Mouse (Mus musculus) heart, adult 11 months (tissue): ENCODE data around the gene Dnah11.
A peak's percentile ranks its signal among the peaks of the same experiment; 100 is the strongest.

ENCODE experiments used
- DNase-seq: peaks from one replicate; pipeline ENCODE4 v3.0.0; 2022

The Dnah11 gene

DNA sequence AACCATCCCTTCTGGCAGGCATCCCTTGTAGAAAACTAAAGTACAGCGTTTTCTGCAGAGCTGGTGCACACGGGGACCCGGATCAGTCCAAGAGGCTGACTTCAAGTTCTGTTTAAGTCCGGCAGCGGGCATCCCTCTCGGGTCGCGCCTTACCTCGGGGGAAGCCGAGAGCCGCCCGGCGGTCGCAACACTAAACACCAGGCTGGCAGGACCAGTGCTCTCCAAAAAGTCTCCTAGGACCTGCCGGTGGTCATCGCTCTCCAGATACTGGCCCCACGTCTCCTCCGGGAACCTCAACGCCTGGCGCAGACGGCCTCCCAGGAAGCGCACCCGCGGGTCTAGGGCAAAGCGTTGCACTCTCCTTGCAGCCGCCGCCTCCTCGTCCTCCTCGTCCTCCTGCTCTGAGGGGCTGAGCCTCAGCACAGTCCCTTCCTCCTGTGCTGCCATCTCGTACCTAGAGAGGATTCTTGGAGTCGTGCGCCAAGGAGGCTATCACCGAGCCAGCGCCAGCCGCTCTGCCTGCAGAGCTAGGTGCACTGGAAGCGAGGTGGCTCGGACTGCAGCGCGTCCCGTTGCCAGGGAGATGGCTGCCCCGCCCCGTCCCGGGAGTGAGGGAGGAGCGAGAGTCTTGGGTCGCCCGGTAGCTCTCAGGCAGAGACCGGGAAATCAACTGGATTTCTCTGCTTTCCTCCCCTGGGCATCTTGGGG lies at the start of gene Dnah11:
Gene Dnah11, minus strand, starts transcription at position 658 of the 708 bp plus-strand sequence.
- DNase-seq = peak; percentile 92

DNA sequence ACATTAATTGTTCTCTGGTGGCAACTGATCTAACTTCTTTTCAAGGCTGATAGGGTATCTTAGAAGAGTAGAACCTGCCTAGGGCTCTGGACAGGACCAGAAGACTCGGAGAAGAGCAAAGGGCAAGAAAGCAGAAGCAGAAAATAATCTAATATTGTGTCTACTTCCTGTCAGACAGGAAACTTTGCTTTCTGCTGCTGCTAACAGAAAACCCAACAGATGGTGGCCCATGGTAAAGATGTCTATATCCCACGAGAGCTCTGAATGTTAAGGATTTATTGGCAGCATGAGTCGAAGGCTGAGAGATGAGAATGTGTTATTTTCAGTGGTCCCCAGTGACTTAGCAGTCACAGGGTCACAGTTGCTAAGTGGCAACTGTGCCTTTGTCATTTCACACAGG lies 22.3 kb upstream of the Dnah11 start:
- no peak for DNase-seq

DNA sequence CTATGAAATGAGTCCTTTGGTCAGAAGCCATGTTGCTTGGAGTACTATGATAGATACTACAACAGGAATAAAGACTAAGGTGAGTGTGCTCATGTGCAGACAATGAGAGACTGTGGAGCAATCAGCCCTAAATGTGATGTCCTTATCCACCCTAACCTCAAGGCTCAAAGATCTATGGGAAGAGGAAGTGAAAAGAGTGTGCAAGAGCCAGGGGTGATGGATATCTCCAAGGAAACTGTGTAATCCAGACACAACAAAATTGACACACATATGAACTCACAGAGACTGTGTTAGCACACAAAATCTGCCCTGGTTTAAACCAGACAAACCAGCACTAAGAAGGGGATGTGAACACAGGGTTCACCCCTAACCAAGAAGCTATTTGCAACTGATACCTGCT lies 21.2 kb upstream of the Dnah11 start:
- no peak for DNase-seq

DNA sequence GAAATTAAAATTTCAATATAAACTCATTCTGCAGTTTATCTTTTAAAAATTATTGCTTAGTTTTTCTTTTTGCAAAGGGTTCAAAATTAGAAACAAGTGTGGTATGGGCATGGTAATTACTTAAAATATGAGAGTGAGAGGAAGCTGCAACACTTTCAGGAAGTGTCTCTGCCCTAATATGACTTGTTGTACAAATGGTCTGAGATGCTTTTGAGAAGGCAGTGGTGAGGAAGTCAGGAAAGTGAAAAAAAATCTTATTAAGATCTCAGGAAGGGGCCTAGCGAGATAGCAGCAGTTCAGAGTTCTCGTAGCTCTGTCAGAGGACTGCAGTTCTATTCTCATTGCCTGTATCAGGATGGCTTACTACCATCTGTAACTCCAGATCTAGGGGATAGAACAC lies 13.3 kb upstream of the Dnah11 start:
- no peak for DNase-seq

DNA sequence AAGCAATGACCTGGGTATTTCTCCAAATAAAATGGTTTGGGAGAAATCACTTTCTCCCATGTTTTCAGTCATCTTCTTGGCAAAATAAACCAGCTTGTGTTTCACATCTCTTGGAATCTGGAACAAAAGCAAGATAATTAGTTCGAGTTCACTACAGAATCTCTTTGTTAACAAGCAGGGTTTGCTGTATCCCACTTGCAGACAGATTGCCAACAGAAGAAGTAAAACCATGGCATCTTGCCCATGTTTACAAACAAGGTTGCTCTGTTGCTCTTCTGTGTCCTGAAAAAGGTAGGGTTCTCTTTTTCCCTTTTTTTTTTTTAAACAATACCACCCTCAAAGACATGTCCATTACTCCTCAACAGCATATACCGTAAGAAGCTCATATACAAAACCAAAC lies 2.3 kb downstream of the Dnah11 start:
- DNase-seq = no peak

DNA sequence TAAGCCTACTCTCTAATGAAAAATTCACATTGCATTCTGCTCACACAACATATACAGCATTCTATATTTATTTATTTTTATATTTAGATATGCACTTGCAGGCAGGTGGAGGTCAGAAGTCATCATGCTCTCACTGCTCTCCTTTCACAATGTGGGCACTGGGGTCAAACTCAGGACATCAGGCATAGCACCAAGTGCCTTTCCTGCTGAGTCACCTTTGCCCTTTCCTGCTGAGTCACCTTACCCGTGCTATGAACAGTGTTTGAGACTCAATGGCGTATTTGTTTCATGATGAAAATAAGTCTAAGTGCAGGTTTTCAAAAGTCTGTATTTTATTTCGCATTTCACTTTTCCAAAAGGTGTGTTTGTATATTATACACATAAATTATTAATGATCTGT lies 9.3 kb downstream of the Dnah11 start:
- no peak for DNase-seq

DNA sequence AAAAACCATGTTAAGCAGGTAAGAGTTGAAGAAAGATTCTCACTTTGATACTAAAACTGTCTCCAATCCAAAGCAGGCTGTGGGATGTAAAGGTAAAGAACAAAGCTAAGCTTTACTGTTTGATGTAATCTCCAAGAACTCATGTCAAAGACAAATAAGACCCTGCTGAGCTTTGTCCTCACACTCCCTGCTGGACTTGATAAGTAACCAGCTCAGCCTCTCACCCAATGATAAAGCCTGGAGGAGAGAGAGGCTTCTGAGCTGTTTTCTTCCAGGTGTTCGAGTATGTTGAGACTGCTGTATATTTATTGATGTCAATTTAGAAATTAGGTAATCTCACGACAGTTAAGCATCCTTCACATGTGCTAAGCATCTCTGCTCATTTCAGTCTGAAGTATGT lies 11.2 kb downstream of the Dnah11 start:
- DNase-seq = no peak

DNA sequence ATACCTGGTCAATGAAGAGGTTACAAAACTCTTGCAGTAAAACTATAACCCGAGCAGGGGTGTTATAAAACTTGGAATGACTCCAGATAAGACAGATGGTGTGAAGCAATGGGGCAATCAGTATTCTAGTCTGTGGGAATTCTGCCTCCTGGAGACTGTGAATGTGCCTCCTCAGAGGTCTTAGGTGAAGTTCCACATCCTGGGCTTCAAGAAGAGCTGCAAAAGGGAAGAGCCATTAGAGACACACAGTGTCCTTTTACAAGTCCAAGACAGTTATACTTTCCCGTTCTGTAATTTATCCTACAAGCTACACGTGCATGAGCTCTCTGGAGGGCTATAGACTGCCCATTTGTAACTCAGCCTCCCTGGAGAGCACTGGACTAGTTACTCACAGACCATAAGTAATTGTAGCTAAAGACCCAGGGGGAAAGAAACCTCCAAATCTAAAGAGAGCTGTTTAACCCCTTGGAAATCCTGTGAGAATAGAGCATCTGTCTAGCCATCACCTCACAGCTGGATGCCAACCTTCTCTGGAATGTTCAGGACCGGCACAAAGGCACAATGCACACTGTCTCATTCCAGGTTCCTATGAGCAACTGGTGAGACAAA lies 11.9 kb downstream of the Dnah11 start:
- no peak for DNase-seq

DNA sequence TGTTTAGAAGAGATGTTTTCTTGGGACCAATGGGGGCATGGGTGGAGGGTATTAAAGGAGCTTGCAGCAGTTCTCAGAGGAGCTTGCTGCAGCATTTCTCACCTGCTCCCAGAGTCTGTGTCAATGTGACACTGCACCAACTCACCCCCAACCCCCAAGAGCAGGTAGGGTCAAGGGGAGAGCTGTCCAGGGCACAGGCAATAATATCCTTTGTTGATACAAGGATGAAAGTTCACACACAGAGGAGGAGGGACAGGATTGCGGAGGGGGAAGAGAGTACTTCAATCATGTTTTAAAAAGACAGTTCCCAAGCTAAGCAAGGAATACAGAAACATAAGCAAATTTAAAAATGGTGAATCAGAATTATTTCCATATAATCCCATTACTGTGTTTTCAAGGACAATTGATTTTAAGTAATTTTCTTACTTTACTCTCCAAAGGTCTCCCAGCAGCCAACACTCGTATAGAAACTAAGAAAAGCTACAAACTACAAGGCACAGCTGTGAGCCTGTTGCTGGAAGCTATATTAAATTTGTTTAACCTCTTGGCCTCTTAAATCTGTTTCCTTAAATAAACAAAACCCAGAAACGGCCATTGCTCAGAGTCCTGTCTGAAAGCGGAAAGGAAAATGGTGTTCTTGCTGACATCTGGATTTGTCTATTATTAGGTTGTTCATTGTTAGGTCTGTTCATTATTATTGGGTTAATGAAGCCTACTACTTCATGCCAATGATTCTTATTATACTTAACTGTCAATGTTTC lies 12.5 kb downstream of the Dnah11 start:
- no peak for DNase-seq

DNA sequence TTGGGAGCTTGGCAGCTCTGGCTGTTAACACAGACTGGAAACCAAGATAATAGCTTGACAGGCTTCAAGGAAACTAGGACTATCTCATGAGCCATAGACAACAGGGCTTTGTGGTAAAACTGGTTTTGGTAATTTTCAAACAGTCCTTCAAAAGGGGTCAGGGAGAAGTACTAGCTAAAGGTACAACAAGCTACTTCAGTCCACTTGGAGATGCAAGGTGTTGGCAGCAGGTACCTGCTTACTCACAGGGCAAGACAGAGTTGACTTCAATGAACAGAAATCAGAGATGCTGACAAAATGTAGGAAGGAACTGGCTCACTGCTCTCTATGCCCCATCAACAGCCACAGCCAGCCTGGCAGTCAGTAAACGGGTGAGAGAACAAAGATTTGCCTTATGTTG lies 14.1 kb downstream of the Dnah11 start:
- no peak for DNase-seq

DNA sequence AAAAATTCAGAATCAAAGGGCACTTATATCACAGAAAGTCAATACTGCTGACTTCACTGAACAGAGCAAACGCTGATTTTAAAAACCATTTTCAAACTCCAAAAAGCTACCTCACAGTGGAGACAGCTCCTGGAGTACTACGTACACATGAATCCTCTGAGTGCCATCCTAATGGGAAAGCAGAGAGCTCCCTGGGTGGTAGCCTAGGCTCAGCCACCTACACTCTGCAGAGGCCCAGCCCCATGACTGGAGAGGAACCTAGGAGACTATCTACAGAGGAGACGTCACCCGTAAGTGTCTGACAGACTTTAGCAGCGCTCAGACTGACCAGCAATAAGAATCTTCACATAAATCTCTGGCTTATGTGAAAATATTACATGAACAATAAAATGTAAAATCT lies 21.1 kb downstream of the Dnah11 start:
- peak; percentile 51 for DNase-seq

DNA sequence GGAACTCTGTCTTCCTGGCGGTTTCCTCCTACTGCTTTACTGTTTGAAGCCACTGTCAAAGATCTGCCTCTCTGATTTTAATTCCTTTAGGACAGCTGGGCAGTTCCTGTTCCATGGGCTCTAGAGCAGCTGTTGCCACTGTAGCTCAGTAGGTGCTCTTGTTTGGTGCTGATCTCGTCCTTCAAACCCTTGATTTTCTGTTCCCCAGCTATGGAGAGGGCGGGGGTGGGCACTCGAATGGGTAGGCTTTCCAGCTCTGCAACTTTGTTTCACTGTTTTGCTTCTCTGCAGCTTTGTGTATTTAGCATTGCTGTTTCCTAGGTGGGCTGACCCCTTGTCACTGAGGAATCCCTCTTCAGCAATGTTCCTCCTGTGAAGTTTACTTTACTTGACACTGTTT lies 34.1 kb downstream of the Dnah11 start:
- DNase-seq = peak; percentile 27

DNA sequence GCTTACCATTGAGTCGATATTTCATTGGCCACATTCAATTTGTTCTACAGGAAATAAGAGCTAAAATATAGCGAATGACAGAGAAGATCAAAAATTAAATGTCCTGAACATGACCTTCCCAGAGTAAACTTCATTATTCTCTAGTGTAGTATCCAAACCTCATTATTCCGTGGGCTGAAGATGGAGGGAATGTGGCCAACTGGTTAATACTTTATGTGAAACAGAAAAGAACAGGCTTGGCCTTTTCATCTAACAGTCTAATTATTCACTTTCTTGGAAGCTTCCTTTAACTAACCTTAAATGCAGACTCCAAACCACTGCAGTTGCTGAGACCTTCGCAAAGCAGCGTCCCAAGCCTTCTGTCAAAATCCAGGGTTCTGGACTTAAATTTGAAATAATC lies 41.9 kb downstream of the Dnah11 start:
- no peak for DNase-seq

DNA sequence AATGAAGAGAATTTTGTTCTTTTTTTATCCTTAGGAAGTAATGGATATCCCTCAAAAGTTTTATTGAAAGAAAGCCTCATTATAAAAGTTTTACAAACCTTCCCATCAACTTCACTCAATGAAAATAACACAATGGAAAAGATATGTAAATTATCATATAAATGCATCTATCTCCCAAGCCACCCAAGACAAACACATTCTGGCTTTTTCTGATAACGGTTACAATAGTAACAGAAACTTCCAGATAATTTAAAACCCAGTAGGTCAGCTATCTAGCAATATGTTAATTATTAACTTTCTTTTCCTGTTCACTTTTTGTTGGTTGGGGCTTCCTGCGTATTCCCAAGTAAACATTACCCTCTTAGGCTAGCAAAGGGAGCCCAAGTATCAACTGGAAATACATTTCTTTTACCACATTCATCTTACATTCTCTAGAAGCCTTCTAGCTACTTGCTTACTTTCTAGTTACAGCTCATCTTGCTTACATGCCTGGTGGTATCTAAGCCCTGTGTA lies 51.3 kb downstream of the Dnah11 start:
- no peak for DNase-seq

DNA sequence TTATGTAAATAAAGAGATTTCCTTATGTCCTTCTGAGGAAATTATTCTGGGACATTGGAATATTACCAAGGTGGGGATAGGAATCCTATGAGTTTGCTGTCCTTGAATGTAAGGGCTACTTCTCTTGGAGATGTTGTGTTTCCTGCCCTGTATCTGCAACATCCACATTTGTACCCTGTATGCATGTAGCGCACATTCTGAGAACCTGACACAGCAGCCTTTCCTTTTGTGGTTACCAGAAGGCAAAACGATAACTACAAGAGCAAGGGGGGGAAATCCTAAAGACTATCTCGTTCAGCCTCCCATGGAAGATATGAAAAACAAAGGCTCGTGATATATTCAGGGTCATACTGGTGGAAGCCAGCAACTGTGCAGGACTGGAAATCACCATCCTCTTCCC lies 70.7 kb downstream of the Dnah11 start:
- no peak for DNase-seq

DNA sequence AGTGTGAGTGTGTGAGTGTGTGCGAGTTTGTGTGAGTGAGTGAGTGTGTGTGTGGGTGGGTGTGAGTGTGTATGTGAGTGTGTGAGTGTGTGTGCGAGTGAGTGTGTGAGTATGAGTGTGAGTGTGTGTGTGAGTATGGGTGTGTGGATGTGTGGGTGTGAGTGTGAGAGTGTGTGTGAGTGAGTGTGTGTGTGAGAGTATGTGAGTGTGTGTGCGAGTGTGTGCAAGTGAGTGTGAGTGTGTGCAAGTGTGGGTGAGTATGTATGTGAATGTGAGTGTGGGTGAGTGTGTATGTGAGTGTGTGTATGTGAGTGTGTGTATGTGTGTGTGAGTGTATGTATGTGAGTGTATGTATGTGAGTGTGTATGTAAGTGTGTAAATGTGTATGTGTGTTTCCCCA lies 79.2 kb downstream of the Dnah11 start:
- DNase-seq = no peak

DNA sequence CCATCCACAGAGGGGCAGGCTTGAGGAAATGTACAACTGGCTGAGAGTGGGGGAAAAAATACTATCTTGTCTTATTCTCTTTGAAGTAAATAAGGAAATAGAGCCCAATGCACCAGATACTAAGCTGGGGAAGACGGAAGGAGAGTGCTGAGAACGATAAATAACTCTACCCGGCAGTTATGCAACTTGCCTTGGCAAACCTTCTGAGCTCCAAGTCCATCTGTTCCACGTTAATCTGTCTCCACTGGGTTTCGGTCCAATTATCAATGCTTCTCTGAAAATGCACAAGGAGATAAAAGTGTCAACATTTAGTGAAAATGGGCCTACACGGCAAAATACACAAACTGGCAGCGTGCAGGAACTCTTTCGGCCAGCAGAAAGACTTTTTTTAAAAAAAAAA lies 86.2 kb downstream of the Dnah11 start:
- DNase-seq = peak; percentile 93

DNA sequence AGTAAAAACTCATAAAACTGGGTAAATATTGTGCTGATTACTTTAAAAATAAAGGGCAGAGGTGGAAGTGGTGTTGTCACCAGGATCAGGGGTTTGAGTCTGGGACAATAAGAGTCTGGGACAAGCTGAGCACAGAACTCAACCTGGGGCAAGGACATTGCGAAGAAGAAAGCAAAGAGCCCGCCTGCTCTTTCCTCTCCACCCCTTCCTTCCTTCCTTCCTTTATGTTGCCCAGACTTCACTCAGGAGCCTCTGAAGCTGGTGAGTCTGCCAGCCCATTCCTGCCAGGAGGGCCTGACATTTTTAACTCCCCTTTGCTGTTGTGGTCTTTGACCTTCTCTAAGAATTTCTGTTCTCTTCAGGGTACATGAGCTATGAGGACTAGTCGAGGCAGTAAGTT lies 86.9 kb downstream of the Dnah11 start:
- no peak for DNase-seq

DNA sequence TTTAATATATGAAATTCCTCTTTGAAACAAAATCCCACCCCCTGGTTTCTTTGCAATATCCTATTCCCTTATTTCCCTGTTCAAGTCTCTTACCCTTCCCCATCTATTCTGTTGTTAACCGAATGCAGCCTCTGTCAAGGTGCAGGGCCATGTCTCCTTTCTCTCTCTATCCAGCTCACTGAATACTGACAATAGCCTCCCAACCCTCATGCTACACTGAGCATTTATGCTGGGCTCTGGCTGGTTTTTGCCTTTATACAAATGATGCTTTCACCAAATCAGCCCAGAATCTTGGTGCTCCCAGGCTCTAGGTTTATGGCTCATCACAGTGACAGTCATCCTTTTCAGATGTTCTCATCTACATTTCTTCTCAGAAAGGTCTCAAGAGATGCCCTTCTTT lies 91.1 kb downstream of the Dnah11 start:
- DNase-seq = no peak

DNA sequence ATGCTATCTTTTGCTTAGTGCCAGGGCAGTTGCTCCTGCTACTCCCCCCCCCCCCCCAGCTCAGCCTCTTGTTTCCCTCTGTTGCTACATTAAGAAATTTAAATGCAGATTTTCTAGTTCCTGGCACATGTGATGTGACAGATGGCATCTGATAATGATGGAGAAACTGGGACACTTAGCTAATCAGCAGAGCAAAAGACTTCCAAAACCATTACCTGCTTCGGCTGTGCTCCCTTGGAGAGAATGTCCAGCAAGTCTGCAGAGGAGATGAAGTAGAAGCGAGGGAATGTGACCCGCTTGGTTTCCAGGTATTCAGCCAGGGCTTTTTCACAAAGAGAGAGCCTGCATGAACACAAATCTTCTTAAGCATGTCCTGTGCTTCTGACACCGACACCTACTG lies 94.3 kb downstream of the Dnah11 start:
- DNase-seq = no peak

DNA sequence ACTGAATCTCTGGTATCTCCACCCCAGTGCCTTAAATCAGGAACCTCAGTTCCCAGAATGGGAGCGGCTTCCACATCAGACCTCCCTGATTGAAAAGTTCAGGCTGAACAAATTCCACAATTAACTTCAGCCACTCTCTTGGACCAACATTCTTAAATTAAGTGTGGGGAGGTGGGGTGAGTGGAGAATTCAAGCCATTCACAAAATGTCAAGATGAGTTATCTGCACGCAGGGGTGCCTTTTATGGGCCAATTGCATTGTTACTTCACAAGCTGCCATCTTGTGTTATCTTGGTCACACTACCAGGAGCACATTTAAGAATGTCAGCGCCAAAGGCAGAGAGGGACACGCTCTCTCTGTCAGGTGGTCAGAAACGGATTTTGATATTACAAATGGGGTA lies 99.1 kb downstream of the Dnah11 start:
- no peak for DNase-seq

DNA sequence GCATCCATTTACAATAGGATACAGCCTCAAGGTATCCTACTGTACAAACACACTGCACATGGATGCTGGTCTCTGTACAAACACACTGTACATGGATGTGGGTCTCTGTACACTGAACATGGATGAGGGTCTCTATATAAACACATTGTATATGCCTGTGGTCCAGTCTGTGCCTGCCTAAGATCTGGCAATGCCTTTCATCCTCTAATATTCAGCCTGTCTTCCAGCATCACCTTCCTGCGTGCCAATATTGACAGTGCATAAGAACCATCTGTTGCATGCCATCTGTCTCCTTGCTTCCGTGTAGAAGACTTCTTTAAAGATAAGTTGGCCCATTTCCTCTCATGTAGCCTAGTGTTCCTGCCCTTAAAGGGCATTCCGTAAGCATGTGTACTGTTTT lies 100.6 kb downstream of the Dnah11 start:
- DNase-seq = no peak

DNA sequence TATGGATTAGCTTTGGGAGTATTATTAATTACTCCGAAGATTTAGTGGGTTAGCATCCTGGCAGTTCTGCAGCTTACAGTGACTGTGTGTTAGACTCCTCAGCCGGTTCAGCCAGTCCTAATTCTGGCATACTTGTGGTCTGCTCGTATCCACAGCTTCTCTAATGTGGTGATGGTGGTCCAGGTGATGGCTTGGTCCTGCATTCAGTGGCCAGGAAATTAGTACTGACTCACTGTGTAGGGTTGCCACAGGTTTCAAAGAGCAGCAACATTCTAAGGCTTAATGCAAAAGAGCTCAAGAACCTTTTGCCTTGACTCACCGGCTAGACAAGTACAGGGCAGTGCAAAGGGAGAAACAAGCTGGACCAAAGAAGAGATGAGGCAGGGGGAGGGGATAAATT lies 103.9 kb downstream of the Dnah11 start:
- no peak for DNase-seq

DNA sequence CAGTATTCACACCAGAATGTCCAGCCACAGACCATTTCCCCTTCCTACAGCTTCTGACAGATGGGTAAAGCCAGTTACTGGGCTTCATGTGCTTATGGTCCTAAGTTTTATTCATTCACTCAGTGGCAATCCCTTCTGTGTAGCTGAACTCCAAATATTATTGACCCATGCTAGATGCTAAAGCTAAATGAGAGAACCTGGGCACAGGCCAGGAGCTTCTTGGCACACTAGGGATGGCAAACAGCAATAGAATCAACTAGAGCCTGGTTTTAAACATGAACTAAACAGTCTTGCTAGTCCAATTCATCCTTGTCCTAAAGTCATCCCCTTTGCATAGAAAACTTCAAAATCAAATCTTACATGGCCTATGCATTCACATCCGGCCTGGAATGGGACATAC lies 113.6 kb downstream of the Dnah11 start:
- no peak for DNase-seq
